Mouse (Mus musculus): ENCODE data around the gene Rgs3. TPM values are rescaled to one million over a fixed set of nuclear protein-coding genes. Genes with fewer than 3 reads are reported as not detected.

The Rgs3 gene
- polyA plus RNA-seq, 1 experiment from 2014 or later = 50.4 TPM

DNA sequence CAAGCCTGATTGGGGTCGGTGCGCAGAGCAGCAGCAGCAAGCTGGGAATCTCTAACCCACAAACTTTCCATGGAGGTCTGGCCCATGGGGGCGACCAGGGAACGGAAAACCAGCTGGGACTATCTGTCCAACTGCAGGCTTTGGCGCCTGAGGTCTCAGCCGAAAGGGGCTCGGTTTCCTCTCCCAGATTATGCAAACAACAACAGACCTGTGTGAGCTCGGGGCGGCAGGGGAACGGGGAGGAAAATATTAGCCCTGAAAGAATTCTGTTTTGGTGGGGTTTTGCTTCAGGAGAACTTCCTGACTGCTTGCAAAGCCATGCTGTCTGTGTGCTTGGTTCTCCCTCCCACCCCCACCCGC lies 81.6 kb downstream of the Rgs3 start:
- no peak overlapping the region for H3K27ac ChIP-seq (ENCODE audit: low read length)
- WGBS = 53% methylated on average over 11 of the region's 11 CpGs
- no peaks in the 10 kb centered on the region for H3K27me3 ChIP-seq (replicated peaks; ENCODE audit: control insufficient read depth, insufficient read depth, low read length)
- no peaks in the 10 kb centered on the region for H3K9me3 ChIP-seq (ENCODE audit: control insufficient read depth, low read length)
- peaks cover 9% of the 10 kb centered on the region; the same call in 1 of the 2 replicates for H3K4me1 ChIP-seq (replicated peaks; ENCODE audit: control insufficient read depth, insufficient read depth, low read length)
- no peak overlapping the region for H3K9ac ChIP-seq (replicated peaks; ENCODE audit: low read depth, low read length)
- ATAC-seq = no peak
- H3K36me3 ChIP-seq (ENCODE audit: control insufficient read depth, insufficient read depth) = no peaks in the 10 kb centered on the region
- no peak overlapping the region for H3K4me2 ChIP-seq (ENCODE audit: low read length)
- H3K4me3 ChIP-seq (replicated peaks; ENCODE audit: low read length) = no peak overlapping the region

DNA sequence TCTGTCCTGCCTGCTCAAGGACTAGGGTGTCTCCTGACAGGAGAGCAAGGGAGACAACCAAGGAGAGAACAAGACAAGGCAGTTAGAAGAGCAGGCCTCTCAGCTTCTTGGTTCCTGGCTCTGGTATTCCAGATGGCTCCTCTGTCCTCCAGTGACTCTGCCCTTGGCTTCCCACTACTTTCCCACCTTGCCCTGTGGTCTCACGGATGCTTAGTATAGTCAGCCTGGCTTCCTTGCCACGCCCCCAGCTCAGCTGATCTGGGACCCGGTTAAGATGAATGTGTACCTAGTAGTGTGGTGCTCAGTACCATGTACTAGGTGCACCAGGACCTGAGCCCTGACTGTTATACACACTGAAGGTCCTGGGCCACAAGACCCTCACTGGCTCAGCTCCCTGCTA lies 82.0 kb downstream of the Rgs3 start:
- H3K4me3 ChIP-seq (replicated peaks; ENCODE audit: low read length) = no peak overlapping the region
- no peak for ATAC-seq
- WGBS = 79% methylated on average over 3 of the region's 3 CpGs

DNA sequence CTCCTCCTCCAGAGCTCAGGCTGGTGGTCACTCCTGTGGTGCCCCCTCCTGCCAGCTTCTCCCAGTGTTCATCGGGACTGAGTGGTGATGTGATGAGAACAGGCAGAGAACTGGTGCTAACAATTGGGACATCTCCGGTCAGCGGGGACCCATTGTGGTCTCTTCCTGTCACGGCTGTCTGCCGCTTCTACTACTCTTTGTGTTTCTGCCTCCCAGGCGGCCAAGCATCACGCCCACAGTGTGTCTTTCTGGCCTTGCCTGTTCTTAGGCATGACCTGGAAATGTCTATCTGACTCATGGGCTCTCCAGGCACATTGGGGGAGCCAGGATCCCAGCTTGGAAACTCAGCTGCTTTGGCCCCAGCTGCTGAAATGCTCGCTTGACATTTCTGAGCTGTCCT lies 83.8 kb downstream of the Rgs3 start:
- no peaks in the 10 kb centered on the region for H3K9me3 ChIP-seq (ENCODE audit: control insufficient read depth, low read length)
- H3K4me3 ChIP-seq (replicated peaks; ENCODE audit: low read length) = no peak overlapping the region
- H3K27ac ChIP-seq (ENCODE audit: low read length) = no peak overlapping the region
- no peak for ATAC-seq
- no peak overlapping the region for H3K4me2 ChIP-seq (ENCODE audit: low read length)
- no peaks in the 10 kb centered on the region for H3K36me3 ChIP-seq (ENCODE audit: control insufficient read depth, insufficient read depth)
- no peaks in the 10 kb centered on the region for H3K27me3 ChIP-seq (replicated peaks; ENCODE audit: control insufficient read depth, insufficient read depth, low read length)
- 83% methylated on average over 8 of the region's 8 CpGs for WGBS
- H3K4me1 ChIP-seq (replicated peaks; ENCODE audit: control insufficient read depth, insufficient read depth, low read length) = peaks cover 9% of the 10 kb centered on the region; the same call in 1 of the 2 replicates
- H3K9ac ChIP-seq (replicated peaks; ENCODE audit: low read depth, low read length) = no peak overlapping the region

More for the DNA sequence above, 82.0 kb downstream of the Rgs3 start:
- Histone ChIP-seq H3K27ac (ENCODE audit: low read length) (no peak overlapping the region), H3K4me2 (ENCODE audit: low read length) (no peak overlapping the region), H3K4me1 (replicated peaks; ENCODE audit: control insufficient read depth, insufficient read depth, low read length) (peaks cover 9% of the 10 kb centered on the region; the same call in 1 of the 2 replicates), H3K36me3 (ENCODE audit: control insufficient read depth, insufficient read depth) (no peaks in the 10 kb centered on the region), H3K9ac (replicated peaks; ENCODE audit: low read depth, low read length) (no peak overlapping the region), H3K27me3 (replicated peaks; ENCODE audit: control insufficient read depth, insufficient read depth, low read length) (no peaks in the 10 kb centered on the region), H3K9me3 (ENCODE audit: control insufficient read depth, low read length) (no peaks in the 10 kb centered on the region)

DNA sequence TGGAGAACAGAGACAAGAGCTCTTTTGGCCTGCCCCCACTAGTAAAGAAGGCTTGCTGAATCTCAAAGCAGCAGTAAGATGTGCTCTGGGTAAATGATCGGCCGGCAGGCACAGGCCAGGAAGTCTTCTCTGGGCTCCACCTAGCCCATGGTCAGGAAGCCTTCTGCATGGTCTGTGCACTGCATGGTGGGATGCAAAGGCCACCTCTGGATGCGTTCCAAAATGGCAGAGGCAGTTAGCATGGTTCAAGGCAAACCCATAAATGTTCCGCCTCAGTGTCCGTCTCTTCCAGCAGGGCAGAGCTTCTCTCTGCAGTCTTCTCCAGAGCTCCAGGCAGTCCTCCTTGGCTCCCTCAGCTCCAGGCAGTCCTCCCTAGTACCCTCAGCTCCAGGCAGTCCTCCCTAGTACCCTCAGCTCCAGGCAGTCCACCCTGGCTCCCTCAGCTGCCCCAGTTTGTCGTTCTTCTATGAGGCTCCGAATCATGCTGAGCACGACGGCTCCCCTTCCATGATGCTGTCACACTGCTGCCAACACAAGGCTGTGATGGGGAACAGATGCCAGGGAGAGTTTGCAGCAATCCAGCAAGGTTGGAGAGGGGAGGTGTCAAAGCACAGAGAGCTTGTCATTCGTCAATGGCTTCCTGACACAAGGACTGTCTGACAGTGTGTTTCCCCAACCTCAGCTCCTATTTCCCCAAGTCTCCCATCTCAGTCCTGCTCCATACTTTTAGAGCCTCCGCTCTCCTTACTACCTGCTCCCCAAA lies 84.6 kb downstream of the Rgs3 start:
- no peak overlapping the region for H3K4me2 ChIP-seq (ENCODE audit: low read length)
- no peak overlapping the region for H3K27ac ChIP-seq (ENCODE audit: low read length)
- no peaks in the 10 kb centered on the region for H3K9me3 ChIP-seq (ENCODE audit: control insufficient read depth, low read length)
- no peaks in the 10 kb centered on the region for H3K36me3 ChIP-seq (ENCODE audit: control insufficient read depth, insufficient read depth)
- 62% methylated on average over 11 of the region's 11 CpGs for WGBS
- peaks cover 9% of the 10 kb centered on the region; the same call in 1 of the 2 replicates for H3K4me1 ChIP-seq (replicated peaks; ENCODE audit: control insufficient read depth, insufficient read depth, low read length)
- no peaks in the 10 kb centered on the region for H3K27me3 ChIP-seq (replicated peaks; ENCODE audit: control insufficient read depth, insufficient read depth, low read length)
- H3K4me3 ChIP-seq (replicated peaks; ENCODE audit: low read length) = no peak overlapping the region
- ATAC-seq = peak; percentile 78
- H3K9ac ChIP-seq (replicated peaks; ENCODE audit: low read depth, low read length) = no peak overlapping the region

DNA sequence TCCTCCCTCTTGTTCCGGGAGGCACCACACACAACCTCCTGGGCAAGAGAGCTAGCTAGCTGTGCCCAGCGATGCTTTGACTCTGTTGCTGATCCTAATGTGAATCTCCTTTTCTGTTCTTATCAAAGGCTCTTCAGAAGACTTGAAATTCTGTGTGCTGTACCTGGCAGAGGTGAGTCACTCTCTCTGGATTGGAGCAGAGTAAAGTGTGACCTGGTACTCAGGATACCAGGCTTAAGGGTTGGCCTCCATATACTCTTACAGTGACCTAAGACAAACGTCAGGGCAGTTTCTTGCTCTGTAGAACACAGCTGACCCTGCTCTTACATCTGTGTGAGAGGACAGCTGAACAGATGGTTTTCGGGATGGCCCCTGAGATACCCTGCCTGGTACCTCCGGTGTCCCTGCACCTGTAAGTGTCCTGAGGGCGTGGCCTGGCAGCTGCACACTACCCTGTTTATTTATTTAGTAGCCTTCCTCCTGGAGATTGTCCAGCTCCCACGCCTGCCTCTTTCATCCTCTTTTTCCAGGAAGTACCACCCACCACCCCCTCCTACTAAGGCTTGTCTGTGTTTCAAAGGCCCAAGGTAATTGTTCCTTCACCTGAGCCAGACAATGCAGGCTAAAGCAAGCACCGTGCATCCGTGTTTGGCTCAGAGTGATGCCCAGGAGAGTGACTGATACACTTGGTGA lies 87.1 kb downstream of the Rgs3 start:
- Histone ChIP-seq H3K27ac (ENCODE audit: low read length) (no peak overlapping the region), H3K4me3 (replicated peaks; ENCODE audit: low read length) (no peak overlapping the region), H3K9me3 (ENCODE audit: control insufficient read depth, low read length) (no peaks in the 10 kb centered on the region), H3K36me3 (ENCODE audit: control insufficient read depth, insufficient read depth) (no peaks in the 10 kb centered on the region), H3K4me2 (ENCODE audit: low read length) (no peak overlapping the region), H3K4me1 (replicated peaks; ENCODE audit: control insufficient read depth, insufficient read depth, low read length) (peaks cover 9% of the 10 kb centered on the region; the same call in 1 of the 2 replicates), H3K9ac (replicated peaks; ENCODE audit: low read depth, low read length) (no peak overlapping the region), H3K27me3 (replicated peaks; ENCODE audit: control insufficient read depth, insufficient read depth, low read length) (no peaks in the 10 kb centered on the region)
- ATAC-seq = no peak
- 71% methylated on average over 9 of the region's 9 CpGs for WGBS

DNA sequence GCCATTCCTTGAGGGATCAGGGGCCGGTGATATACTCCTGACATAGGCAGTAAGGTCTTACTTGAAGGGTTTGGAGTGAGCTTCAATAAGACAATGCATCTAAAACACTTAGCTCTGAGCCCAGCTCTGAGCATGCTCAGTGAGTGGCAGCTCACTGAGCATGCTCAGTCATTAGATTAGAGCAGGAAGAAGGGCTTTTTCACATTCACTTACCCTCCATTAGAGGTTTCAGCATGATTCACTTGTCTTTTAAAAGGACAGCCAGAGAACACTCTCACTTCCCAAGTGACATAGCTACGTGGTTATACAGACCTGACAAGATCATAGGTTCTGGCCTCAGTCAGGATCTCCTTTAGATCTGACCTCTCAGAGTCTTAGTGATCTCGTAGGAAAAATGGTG lies 89.2 kb downstream of the Rgs3 start:
- WGBS = 92% methylated on average over 3 of the region's 3 CpGs
- H3K36me3 ChIP-seq (ENCODE audit: control insufficient read depth, insufficient read depth) = no peaks in the 10 kb centered on the region
- H3K9me3 ChIP-seq (ENCODE audit: control insufficient read depth, low read length) = no peaks in the 10 kb centered on the region
- H3K4me1 ChIP-seq (replicated peaks; ENCODE audit: control insufficient read depth, insufficient read depth, low read length) = peaks cover 15% of the 10 kb centered on the region; the same call in 1 of the 2 replicates
- H3K4me2 ChIP-seq (ENCODE audit: low read length) = no peak overlapping the region
- ATAC-seq = no peak
- no peaks in the 10 kb centered on the region for H3K27me3 ChIP-seq (replicated peaks; ENCODE audit: control insufficient read depth, insufficient read depth, low read length)
- H3K4me3 ChIP-seq (replicated peaks; ENCODE audit: low read length) = no peak overlapping the region
- no peak overlapping the region for H3K27ac ChIP-seq (ENCODE audit: low read length)
- no peak overlapping the region for H3K9ac ChIP-seq (replicated peaks; ENCODE audit: low read depth, low read length)

DNA sequence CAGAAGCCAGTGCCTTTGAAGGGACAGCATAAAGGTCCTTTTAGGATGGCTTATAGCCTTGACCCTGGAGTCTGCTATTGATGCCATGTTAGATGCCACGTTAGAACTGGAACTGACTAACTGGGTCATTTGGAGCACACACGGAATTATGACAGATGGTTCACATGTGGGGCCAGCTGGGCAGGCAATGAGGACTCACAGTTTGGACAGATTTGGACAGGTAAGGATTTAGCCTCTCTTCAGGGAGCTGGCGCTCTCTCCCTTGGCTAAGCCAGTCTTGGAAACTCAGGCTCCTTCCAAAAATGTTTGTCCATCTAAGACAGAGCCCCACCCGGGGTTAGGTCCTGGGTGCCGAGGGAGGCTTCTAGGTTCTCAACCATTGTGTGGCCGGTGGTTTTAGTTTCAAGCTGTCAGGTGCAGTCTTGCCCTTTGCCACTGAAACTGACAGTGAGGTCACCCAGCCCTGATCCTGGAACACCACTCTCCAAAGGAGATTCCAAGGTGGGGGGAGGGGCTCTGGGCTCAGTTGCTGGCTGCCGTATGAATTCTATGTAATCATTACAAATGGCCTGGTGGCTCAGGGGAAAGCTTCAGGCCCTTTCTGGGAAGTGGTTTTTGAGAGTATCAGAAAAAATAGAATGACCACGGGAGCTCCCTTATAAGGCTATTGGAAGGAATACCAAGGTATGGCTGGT lies 90.0 kb downstream of the Rgs3 start:
- H3K36me3 ChIP-seq (ENCODE audit: control insufficient read depth, insufficient read depth) = no peaks in the 10 kb centered on the region
- no peak for ATAC-seq
- H3K27ac ChIP-seq (ENCODE audit: low read length) = no peak overlapping the region
- no peak overlapping the region for H3K9ac ChIP-seq (replicated peaks; ENCODE audit: low read depth, low read length)
- H3K4me1 ChIP-seq (replicated peaks; ENCODE audit: control insufficient read depth, insufficient read depth, low read length) = peaks cover 7% of the 10 kb centered on the region; the same call in 1 of the 2 replicates
- H3K4me3 ChIP-seq (replicated peaks; ENCODE audit: low read length) = no peak overlapping the region
- no peak overlapping the region for H3K4me2 ChIP-seq (ENCODE audit: low read length)
- H3K9me3 ChIP-seq (ENCODE audit: control insufficient read depth, low read length) = no peaks in the 10 kb centered on the region
- no peaks in the 10 kb centered on the region for H3K27me3 ChIP-seq (replicated peaks; ENCODE audit: control insufficient read depth, insufficient read depth, low read length)
- 82% methylated on average over 8 of the region's 8 CpGs for WGBS

DNA sequence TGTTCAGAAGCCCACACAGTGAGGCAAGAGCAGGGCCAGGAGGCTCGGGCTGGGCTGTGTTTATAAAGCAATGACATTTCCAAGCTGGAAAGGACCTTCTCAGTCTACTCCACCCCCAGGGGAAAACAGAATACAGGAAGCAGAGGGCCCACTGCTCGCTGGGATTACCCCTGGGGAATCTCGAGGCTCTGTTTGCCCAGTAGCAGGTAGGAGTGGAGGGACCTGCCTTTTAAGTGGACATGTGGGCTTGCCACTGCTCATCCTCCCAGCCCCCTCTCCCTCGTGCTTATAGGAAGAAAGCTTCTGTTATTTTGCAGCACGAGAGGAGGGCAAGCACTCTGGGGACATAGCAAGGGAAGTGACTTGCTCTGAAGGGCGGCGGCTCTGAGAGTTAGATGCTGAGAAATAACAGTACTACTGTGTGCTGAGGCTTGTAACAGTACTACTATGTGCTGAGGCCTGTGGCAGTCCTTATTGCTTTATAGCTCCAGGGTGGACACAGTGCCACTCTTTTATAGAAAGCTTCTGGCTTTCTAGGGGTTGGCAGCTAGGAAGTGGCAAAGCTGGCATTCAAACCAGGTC lies 91.6 kb downstream of the Rgs3 start:
- no peak for ATAC-seq
- Histone ChIP-seq H3K4me1 (replicated peaks; ENCODE audit: control insufficient read depth, insufficient read depth, low read length) (0 out of 2 replicates have a peak, but pooled peaks cover 7% of the 10 kb centered on the region), H3K9ac (replicated peaks; ENCODE audit: low read depth, low read length) (no peak overlapping the region)

DNA sequence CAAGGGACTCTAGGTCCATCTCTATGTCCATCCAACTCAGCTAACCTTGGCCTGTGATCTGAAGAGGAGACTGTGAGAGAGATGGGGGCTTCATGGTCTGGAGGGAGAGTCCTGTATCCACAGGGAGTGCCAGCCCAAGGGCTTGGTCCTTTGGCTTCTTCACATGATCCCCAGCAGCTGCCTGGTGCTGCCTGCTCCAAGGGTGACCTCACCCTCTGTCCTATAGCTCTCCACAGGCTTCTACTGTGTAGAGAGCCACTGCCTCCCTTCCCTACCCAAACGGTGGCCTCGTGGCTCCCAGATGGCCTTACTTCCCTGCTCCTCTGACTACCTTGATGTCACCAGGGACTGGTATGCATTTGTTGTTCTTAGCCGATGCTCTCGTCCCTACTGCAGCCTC lies 92.6 kb downstream of the Rgs3 start:
- H3K27ac ChIP-seq (ENCODE audit: low read length) = no peak overlapping the region
- H3K4me2 ChIP-seq (ENCODE audit: low read length) = no peak overlapping the region
- ATAC-seq = no peak
- WGBS = 76% methylated on average over 4 of the region's 4 CpGs
- no peaks in the 10 kb centered on the region for H3K9me3 ChIP-seq (ENCODE audit: control insufficient read depth, low read length)
- H3K9ac ChIP-seq (replicated peaks; ENCODE audit: low read depth, low read length) = no peak overlapping the region
- no peaks in the 10 kb centered on the region for H3K36me3 ChIP-seq (ENCODE audit: control insufficient read depth, insufficient read depth)
- no peak overlapping the region for H3K4me3 ChIP-seq (replicated peaks; ENCODE audit: low read length)
- H3K4me1 ChIP-seq (replicated peaks; ENCODE audit: control insufficient read depth, insufficient read depth, low read length) = 0 out of 2 replicates have a peak, but pooled peaks cover 7% of the 10 kb centered on the region
- H3K27me3 ChIP-seq (replicated peaks; ENCODE audit: control insufficient read depth, insufficient read depth, low read length) = no peaks in the 10 kb centered on the region

More for the DNA sequence above, 91.6 kb downstream of the Rgs3 start:
- H3K27me3 ChIP-seq (replicated peaks; ENCODE audit: control insufficient read depth, insufficient read depth, low read length) = no peaks in the 10 kb centered on the region
- H3K9me3 ChIP-seq (ENCODE audit: control insufficient read depth, low read length) = no peaks in the 10 kb centered on the region
- H3K4me2 ChIP-seq (ENCODE audit: low read length) = no peak overlapping the region
- 66% methylated on average over 7 of the region's 7 CpGs for WGBS
- no peaks in the 10 kb centered on the region for H3K36me3 ChIP-seq (ENCODE audit: control insufficient read depth, insufficient read depth)
- H3K4me3 ChIP-seq (replicated peaks; ENCODE audit: low read length) = no peak overlapping the region
- H3K27ac ChIP-seq (ENCODE audit: low read length) = no peak overlapping the region

Measured in forebrain, embryonic 16.5 days (tissue).